Mouse (Mus musculus): Measurements from ENCODE around the gene Rabgef1.

- TF ChIP-seq CTCF (conservative IDR thresholded peaks at IDR 0.05; ENCODE audit: low read length) (no peak), POU5F1 (IDR thresholded peaks at IDR 0.05; ENCODE audit: borderline replicate concordance, low read length) (no peak), NANOG (IDR thresholded peaks at IDR 0.05; ENCODE audit: borderline replicate concordance, low read length) (no peak)
Measured at GRCm38 (mm10) chr5:130124271-130124670, 47.3 kb upstream of the Rabgef1 start.
